Mouse (Mus musculus) CH12.LX (cell line): Measurements from ENCODE around the gene Wnt3a. TPM values are rescaled to one million over a fixed set of nuclear protein-coding genes. Genes with fewer than 3 reads are reported as not detected.

ENCODE experiments used
- DNase-seq: peaks from one replicate; pipeline ENCODE4 v3.0.0-alpha.2; 2013; ENCODE audit errors: extremely low read depth
- H3K27ac ChIP-seq: 2 replicates; pipeline ENCODE4 v1.5.1; 2012; ENCODE audit warnings: low read depth, mild to moderate bottlenecking, control low read depth, moderate library complexity; ENCODE audit not compliant: insufficient read depth
- H3K27me3 ChIP-seq: replicated peaks from 2 replicates; pipeline ENCODE3; 2012; ENCODE audit warnings: inconsistent platforms
- H3K36me3 ChIP-seq, 2 experiments: replicated peaks in 1 of 2; 2 replicates each; pipeline versions ENCODE3 to v1.6.1; 2012; ENCODE audit warnings: inconsistent platforms in 1 of 2, low read length in 1 of 2, mild to moderate bottlenecking in 1 of 2, mixed read lengths in 1 of 2, moderate library complexity in 1 of 2; ENCODE audit not compliant: control insufficient read depth in 1 of 2, insufficient read depth in 1 of 2
- H3K4me1 ChIP-seq, 2 experiments: 2 replicates each; pipeline ENCODE4 v1.6.1; 2012; ENCODE audit warnings: inconsistent platforms in 1 of 2, moderate library complexity in 1 of 2; ENCODE audit not compliant: insufficient read depth in 2 of 2, control insufficient read depth in 1 of 2
- H3K4me2 ChIP-seq: 2 replicates; pipeline ENCODE4 v1.6.1; 2012; ENCODE audit warnings: low read depth, mild to moderate bottlenecking, control low read depth; ENCODE audit not compliant: poor library complexity, insufficient read depth, severe bottlenecking
- H3K4me3 ChIP-seq, 3 experiments: fragments of 150-350 bp in 1 of 3; sonication (generic) in 1 of 3; replicated peaks in 1 of 3; 2 replicates each; pipeline versions ENCODE3 to v1.5.1; 2011 to 2012; ENCODE audit warnings: low read depth in 2 of 3, low read length in 2 of 3, mild to moderate bottlenecking in 2 of 3, moderate library complexity in 2 of 3, control low read depth in 1 of 3, improper control_type of control experiment in 1 of 3, inconsistent platforms in 1 of 3, mixed read lengths in 1 of 3; ENCODE audit not compliant: poor library complexity in 1 of 3
- H3K79me2 ChIP-seq: replicated peaks from 2 replicates; pipeline ENCODE4 v1.6.1; 2012; ENCODE audit warnings: mild to moderate bottlenecking, moderate library complexity; ENCODE audit not compliant: control insufficient read depth, poor library complexity, insufficient read depth, severe bottlenecking; ENCODE audit errors: extremely low read depth
- H3K9ac ChIP-seq: 2 replicates; pipeline ENCODE4 v1.6.1; 2012; ENCODE audit warnings: low read depth, mild to moderate bottlenecking, control low read depth, moderate library complexity; ENCODE audit not compliant: insufficient read depth
- H3K9me3 ChIP-seq: replicated peaks from 2 replicates; pipeline ENCODE3; 2012; ENCODE audit warnings: low read length, inconsistent platforms, mixed read lengths
- CHD1 ChIP-seq: IDR thresholded peaks from 2 replicates; pipeline ENCODE4 v1.6.1; 2012; ENCODE audit warnings: low read depth, low read length, improper control_type of control experiment, inconsistent platforms
- CHD2 ChIP-seq: IDR thresholded peaks from 2 replicates; pipeline ENCODE4 v1.6.1; 2011; ENCODE audit warnings: low read length, improper control_type of control experiment
- CTCF ChIP-seq, 2 experiments: IDR thresholded peaks in 1 of 2; conservative IDR thresholded peaks in 1 of 2; 2 replicates each; pipeline ENCODE4 v1.5.1; 2011 to 2012; ENCODE audit warnings: low read depth in 2 of 2, low read length in 2 of 2, improper control_type of control experiment in 1 of 2, inconsistent platforms in 1 of 2, mild to moderate bottlenecking in 1 of 2, moderate library complexity in 1 of 2
- ELF1 ChIP-seq: IDR thresholded peaks from 2 replicates; pipeline ENCODE4 v1.6.1; 2014; ENCODE audit warnings: low read depth, mild to moderate bottlenecking, inconsistent platforms, low read length, improper control_type of control experiment
- EP300 ChIP-seq: IDR thresholded peaks from 2 replicates; pipeline ENCODE4 v1.6.1; 2011; ENCODE audit warnings: low read length, improper control_type of control experiment
- GABPA ChIP-seq: IDR thresholded peaks from 2 replicates; pipeline ENCODE4 v1.6.1; 2012; ENCODE audit warnings: low read depth, low read length, improper control_type of control experiment, inconsistent platforms; ENCODE audit not compliant: insufficient replicate concordance
- IRF4 ChIP-seq: IDR thresholded peaks from 2 replicates; pipeline ENCODE4 v1.6.1; 2014; ENCODE audit warnings: low read depth, mild to moderate bottlenecking, inconsistent platforms, low read length, improper control_type of control experiment
- JUN ChIP-seq: IDR thresholded peaks from 2 replicates; pipeline ENCODE4 v1.6.1; 2011; ENCODE audit warnings: low read depth, mild to moderate bottlenecking, low read length, improper control_type of control experiment, moderate library complexity; ENCODE audit not compliant: insufficient read depth
- KAT2A ChIP-seq: IDR thresholded peaks from 2 replicates; pipeline ENCODE4 v1.6.1; 2012; ENCODE audit warnings: low read length, improper control_type of control experiment, inconsistent platforms; ENCODE audit not compliant: insufficient replicate concordance
- MAFK ChIP-seq: IDR thresholded peaks from 2 replicates; pipeline ENCODE4 v1.6.1; 2011; ENCODE audit warnings: low read length, improper control_type of control experiment; ENCODE audit not compliant: insufficient replicate concordance
- MEF2A ChIP-seq: IDR thresholded peaks from 2 replicates; pipeline ENCODE4 v1.6.1; 2014; ENCODE audit warnings: low read depth, mild to moderate bottlenecking, inconsistent platforms, low read length, improper control_type of control experiment, borderline replicate concordance
- MXI1 ChIP-seq: IDR thresholded peaks from 2 replicates; pipeline ENCODE4 v1.6.1; 2011; ENCODE audit warnings: mild to moderate bottlenecking, low read depth, low read length, improper control_type of control experiment
- NRF1 ChIP-seq: IDR thresholded peaks from 2 replicates; pipeline ENCODE4 v1.6.1; 2014; ENCODE audit warnings: low read depth, mild to moderate bottlenecking, inconsistent platforms, low read length, improper control_type of control experiment, moderate library complexity
- POLR2AphosphoS2 ChIP-seq: IDR thresholded peaks from 2 replicates; pipeline ENCODE4 v1.6.1; 2011; ENCODE audit warnings: low read depth, low read length, improper control_type of control experiment
- RCOR1 ChIP-seq: conservative IDR thresholded peaks from 2 replicates; pipeline ENCODE4 v1.6.1; 2012; ENCODE audit warnings: low read depth, mild to moderate bottlenecking, inconsistent platforms, low read length, improper control_type of control experiment
- SMC3 ChIP-seq: IDR thresholded peaks from 2 replicates; pipeline ENCODE4 v1.6.1; 2011; ENCODE audit warnings: low read depth, low read length, improper control_type of control experiment
- TBP ChIP-seq: conservative IDR thresholded peaks from 2 replicates; pipeline ENCODE4 v1.6.1; 2011; ENCODE audit warnings: low read depth, low read length, improper control_type of control experiment
- TCF12 ChIP-seq: IDR thresholded peaks from 2 replicates; pipeline ENCODE4 v1.6.1; 2014; ENCODE audit warnings: low read depth, mild to moderate bottlenecking, inconsistent platforms, low read length, improper control_type of control experiment
- USF2 ChIP-seq: conservative IDR thresholded peaks from 2 replicates; pipeline ENCODE4 v1.6.1; 2011; ENCODE audit warnings: low read depth, low read length, improper control_type of control experiment
- ZC3H11A ChIP-seq: IDR thresholded peaks from 2 replicates; pipeline ENCODE4 v1.6.1; 2012; ENCODE audit warnings: low read depth, mild to moderate bottlenecking, inconsistent platforms, low read length, improper control_type of control experiment
- ZNF384 ChIP-seq: IDR thresholded peaks from 2 replicates; pipeline ENCODE4 v1.6.1; 2012; ENCODE audit warnings: low read depth, low read length, improper control_type of control experiment, inconsistent platforms
- dilution Hi-C: fragments of 300-500 bp; cut with MboI; formaldehyde crosslinking; loops from 2 replicates; pipeline ENCODE4 v1.14.3; 2020; ENCODE audit warnings: low sequenced_read_pairs; ENCODE audit not compliant: extremely low pct_unique_long_range_greater_than_20kb, extremely low pct_ligation_motif_present
- in situ Hi-C: fragments of 300-500 bp; cut with MboI; formaldehyde crosslinking; loops from 3 replicates; pipeline ENCODE4 v1.14.3; 2019; ENCODE audit warnings: low sequenced_read_pairs, low pct_ligation_motif_present, low pct_unique_long_range_greater_than_20kb, mixed read lengths
- polyA plus RNA-seq: library from polyadenylated mRNA; unstranded; fragments of >175 nt; gene quantifications from 2 replicates; pipeline ENCODE4 v1.2.1, GENCODE M21; 2012; ENCODE audit warnings: low read depth; ENCODE audit not compliant: insufficient read length
- total RNA-seq, 2 experiments: library from RNA; depleted of rRNA; stranded (reverse); fragments of 300-350 nt in 1 of 2; fragments of >200 nt in 1 of 2; gene quantifications; 2 replicates each; pipeline ENCODE4 v1.2.3; 2012 to 2014

Gene Wnt3a
- total and polyA plus RNA-seq, 3 experiments = not detected

DNA sequence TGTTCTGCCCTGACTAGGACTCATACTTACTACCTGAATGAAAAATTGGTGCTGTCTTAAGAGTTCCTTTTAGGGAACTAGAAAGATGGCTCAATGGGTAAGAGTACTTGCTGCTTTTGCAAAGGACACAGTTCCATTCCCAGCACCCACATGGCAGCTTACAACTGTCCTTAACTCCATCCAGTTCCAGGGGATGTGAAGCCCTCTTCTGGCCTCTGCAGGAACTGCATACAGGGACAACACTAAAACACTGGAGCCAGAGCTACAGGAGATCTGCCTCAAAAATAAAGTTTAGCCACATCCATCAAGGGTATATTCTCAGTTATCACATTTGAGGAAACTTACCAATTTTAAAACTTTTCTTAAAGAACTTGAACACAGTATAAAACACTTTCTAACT lies 71.5 kb downstream of the Wnt3a start:
- no peak overlapping the region for H3K9ac ChIP-seq
- H3K4me3 ChIP-seq = no peak overlapping the region
- peak; percentile 69 for DNase-seq
- no peak overlapping the region for H3K27ac ChIP-seq
- no peak overlapping the region for H3K4me2 ChIP-seq
- peaks cover 98% of the 10 kb centered on the region for H3K79me2 ChIP-seq
- dilution Hi-C loops = no loop called here
- in situ Hi-C loops = no loop called here
- H3K36me3 ChIP-seq = peaks cover 42 to 97% of the 10 kb centered on the region in 2 experiments
- no peaks in the 10 kb centered on the region for H3K9me3 ChIP-seq
- TF ChIP-seq CTCF (conservative IDR thresholded peaks at IDR 0.05 in 1 of 2, IDR thresholded peaks at IDR 0.05 in 1 of 2; ENCODE audit: low read depth in 2 of 2, low read length in 2 of 2) = peak; percentile 55 to 91
- TF ChIP-seq SMC3 = 0 out of 2 replicates have a peak, but pooled peaks have one; percentile 13
- no peak for TF ChIP-seq JUN
- H3K4me1 ChIP-seq = peaks cover 18 to 79% of the 10 kb centered on the region in 2 experiments
- H3K27me3 ChIP-seq = no peaks in the 10 kb centered on the region

DNA sequence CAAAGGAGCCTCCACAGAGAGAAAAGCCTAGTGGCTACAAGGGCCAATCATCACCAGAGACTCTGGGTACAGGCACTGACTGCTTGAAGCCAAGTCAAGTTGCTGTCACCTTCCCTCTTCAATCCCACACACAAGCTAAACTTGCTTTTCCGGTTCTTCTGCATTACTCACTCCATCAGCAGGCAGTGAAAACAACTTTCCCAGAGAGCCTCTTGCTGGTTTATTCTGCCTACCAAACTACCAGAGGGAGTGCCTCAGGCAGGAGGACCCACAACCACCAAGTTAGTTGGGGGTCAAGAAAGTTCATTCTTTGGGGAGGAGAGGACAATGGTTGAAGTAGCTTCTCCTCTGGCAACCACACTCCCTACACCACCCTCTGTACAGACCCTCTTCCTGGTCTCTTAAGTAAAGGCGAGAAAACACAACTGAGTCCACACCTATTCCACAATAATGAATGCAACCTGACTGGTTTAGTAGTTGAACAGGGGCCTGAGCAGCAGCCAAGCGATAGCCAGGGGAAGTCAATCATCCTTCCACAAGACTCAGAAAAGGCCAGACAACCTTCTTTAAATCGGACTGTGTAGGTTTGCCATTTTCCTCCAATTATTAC lies 72.1 kb downstream of the Wnt3a start:
- Histone ChIP-seq H3K79me2 (peaks cover 98% of the 10 kb centered on the region), H3K36me3 (peaks cover 40 to 96% of the 10 kb centered on the region in 2 experiments), H3K27ac (no peak overlapping the region), H3K9ac (no peak overlapping the region), H3K27me3 (no peaks in the 10 kb centered on the region), H3K9me3 (no peaks in the 10 kb centered on the region), H3K4me3 (no peak overlapping the region), H3K4me1 (peaks cover 18 to 77% of the 10 kb centered on the region in 2 experiments), H3K4me2 (no peak overlapping the region)
- TF ChIP-seq ZNF384 = no peak
- no peak for TF ChIP-seq KAT2A
- no peak for TF ChIP-seq CHD1
- no peak for TF ChIP-seq ZC3H11A
- DNase-seq = no peak
- dilution Hi-C loops (no loop called here), in situ Hi-C loops (no loop called here)

GRCm38 (mm10) chr11:59216955-59217354 lies 73.6 kb downstream of the Wnt3a start:
- H3K79me2 ChIP-seq = peaks cover 93% of the 10 kb centered on the region
- peaks cover 10 to 73% of the 10 kb centered on the region in 2 experiments for H3K4me1 ChIP-seq
- in situ Hi-C loops = no loop called here
- no peaks in the 10 kb centered on the region for H3K27me3 ChIP-seq
- no peak overlapping the region for H3K27ac ChIP-seq
- dilution Hi-C loops = no loop called here
- H3K4me3 ChIP-seq = no peak overlapping the region
- H3K4me2 ChIP-seq = no peak overlapping the region
- peaks cover 54 to 94% of the 10 kb centered on the region in 2 experiments for H3K36me3 ChIP-seq
- H3K9me3 ChIP-seq = no peaks in the 10 kb centered on the region
- H3K9ac ChIP-seq = no peak overlapping the region
- TF ChIP-seq NRF1 (no peak), TCF12 (no peak), EP300 (no peak), TBP (no peak), RCOR1 (no peak), USF2 (no peak), GABPA (no peak), MAFK (no peak), MXI1 (no peak), CHD2 (no peak), IRF4 (no peak), JUN (no peak), ELF1 (no peak), MEF2A (no peak), POLR2AphosphoS2 (no peak)
- no peak for DNase-seq
